Mouse (Mus musculus) ES-E14 (cell line): ENCODE measurements around the gene Pde3a. TPM values are rescaled to one million over a fixed set of nuclear protein-coding genes. Genes with fewer than 3 reads are reported as not detected.

Experiments
- DNase-seq: peaks from one replicate; pipeline ENCODE4 v3.0.0-alpha.2; 2013; ENCODE audit warnings: low read depth, low spot score
- H3K27ac ChIP-seq: 2 replicates; pipeline ENCODE4 v1.5.1; 2012; ENCODE audit warnings: low read depth, mild to moderate bottlenecking, low read length, moderate library complexity, mixed read lengths; ENCODE audit not compliant: poor library complexity, insufficient read depth, severe bottlenecking
- H3K36me3 ChIP-seq: 2 replicates; pipeline ENCODE4 v1.6.1; 2012; ENCODE audit warnings: mild to moderate bottlenecking, low read length, moderate library complexity, mixed read lengths; ENCODE audit not compliant: control insufficient read depth, poor library complexity, insufficient read depth, severe bottlenecking
- H3K4me1 ChIP-seq, 2 experiments: fragments of 150-350 bp in 1 of 2; sonication (generic) in 1 of 2; 2 replicates each; pipeline ENCODE4 v1.6.1; 2012; ENCODE audit warnings: low read length in 2 of 2, mild to moderate bottlenecking in 1 of 2, mixed read lengths in 1 of 2; ENCODE audit not compliant: control insufficient read depth in 2 of 2, insufficient read depth in 2 of 2, poor library complexity in 1 of 2
- H3K4me3 ChIP-seq, 2 experiments: fragments of 150-350 bp in 1 of 2; sonication (generic) in 1 of 2; 2 replicates each; pipeline ENCODE4 v1.5.1; 2012; ENCODE audit warnings: low read length in 2 of 2, low read depth in 1 of 2, mild to moderate bottlenecking in 1 of 2, mixed read lengths in 1 of 2; ENCODE audit not compliant: insufficient read depth in 1 of 2, poor library complexity in 1 of 2, severe bottlenecking in 1 of 2
- H3K9ac ChIP-seq: 2 replicates; pipeline ENCODE4 v1.6.1; 2012; ENCODE audit warnings: low read depth, mild to moderate bottlenecking, low read length, mixed read lengths; ENCODE audit not compliant: poor library complexity, insufficient read depth, severe bottlenecking
- H3K9me3 ChIP-seq: fragments of 150-350 bp; sonication (generic); 2 replicates; pipeline ENCODE4 v1.6.1; 2012; ENCODE audit warnings: low read depth, mild to moderate bottlenecking, low read length; ENCODE audit not compliant: control insufficient read depth, insufficient read depth
- CHD2 ChIP-seq: IDR thresholded peaks from 2 replicates; pipeline ENCODE4 v1.6.1; 2014; ENCODE audit warnings: mild to moderate bottlenecking, low read depth, low read length, inconsistent platforms
- HCFC1 ChIP-seq: IDR thresholded peaks from 2 replicates; pipeline ENCODE4 v1.6.1; 2012; ENCODE audit warnings: low read length, inconsistent platforms, borderline replicate concordance; ENCODE audit not compliant: insufficient read depth
- MAFK ChIP-seq: IDR thresholded peaks from 2 replicates; pipeline ENCODE4 v1.6.1; 2014; ENCODE audit warnings: mild to moderate bottlenecking, low read depth, low read length, inconsistent platforms; ENCODE audit not compliant: insufficient read depth
- ZC3H11A ChIP-seq: IDR thresholded peaks from 2 replicates; pipeline ENCODE4 v1.6.1; 2012; ENCODE audit warnings: low read depth, mild to moderate bottlenecking, inconsistent platforms, low read length, borderline replicate concordance
- ZNF384 ChIP-seq: IDR thresholded peaks from 2 replicates; pipeline ENCODE4 v1.6.1; 2012; ENCODE audit warnings: low read depth, low read length, inconsistent platforms
- in situ Hi-C, 2 experiments: fragments of 600-800 bp; cut with MboI; formaldehyde crosslinking; loops; one replicate each; pipeline ENCODE4 v1.15.1; 2025; ENCODE audit warnings: low sequenced_read_pairs in 2 of 2, inconsistent platforms in 1 of 2; ENCODE audit not compliant: unreplicated experiment in 2 of 2
- total RNA-seq: library from RNA; depleted of rRNA; stranded (reverse); fragments of 300-350 nt; gene quantifications from 2 replicates; pipeline ENCODE4 v1.2.3, GENCODE M21; 2012

Pde3a gene
- total RNA-seq, 1 experiment: 0.36 TPM

DNA sequence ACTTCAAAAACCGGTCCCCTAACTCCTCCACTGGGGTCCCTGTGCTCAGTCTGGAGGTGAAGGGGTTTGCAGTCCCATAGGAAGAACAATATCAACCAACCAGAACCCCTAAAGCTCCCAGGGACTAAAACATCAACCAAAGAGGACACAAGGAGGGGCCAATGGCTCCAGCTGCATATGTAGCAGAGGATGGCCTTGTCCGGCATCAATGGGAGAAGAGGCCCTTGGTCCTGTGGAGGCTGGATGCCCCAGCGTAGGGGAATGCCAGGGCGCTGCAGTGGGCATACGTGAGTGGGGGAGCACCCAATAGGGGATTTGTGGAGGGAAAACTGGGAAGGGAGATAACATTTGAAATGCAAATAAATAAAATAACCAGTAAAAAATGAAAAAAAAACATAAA lies 19.8 kb downstream of the Pde3a start:
- DNase-seq: no peak
- in situ Hi-C loops: no loop called here

DNA sequence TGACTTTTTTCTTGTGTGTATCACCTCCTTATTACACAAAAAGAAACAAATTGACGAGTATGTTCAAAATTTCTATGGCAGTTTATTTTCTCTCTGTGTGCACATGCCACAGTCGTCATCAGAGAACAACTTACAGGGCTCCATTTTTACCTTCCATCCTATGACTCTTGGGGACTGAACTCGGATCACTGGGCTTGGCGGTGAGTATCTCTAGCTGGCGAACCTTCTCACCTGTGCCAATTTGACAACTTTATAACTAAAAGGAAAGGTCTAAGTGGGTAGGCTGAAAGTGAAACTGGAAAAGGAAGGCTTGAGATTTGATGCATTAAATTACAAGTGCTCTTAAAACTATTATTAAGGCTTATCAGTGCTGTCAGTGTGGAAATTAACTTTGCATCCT lies 22.1 kb downstream of the Pde3a start:
- H3K9me3 ChIP-seq: no peaks in the 10 kb centered on the region
- TF ChIP-seq CHD2 (no peak), MAFK (no peak)
- DNase-seq: no peak
- H3K27ac ChIP-seq: no peak overlapping the region
- H3K9ac ChIP-seq: no peak overlapping the region
- no peaks in the 10 kb centered on the region for H3K36me3 ChIP-seq
- H3K4me1 ChIP-seq: no peaks in the 10 kb centered on the region
- no peak overlapping the region for H3K4me3 ChIP-seq
- in situ Hi-C loops: no loop called here

More for the DNA sequence above, 19.8 kb downstream of the Pde3a start:
- no peak for TF ChIP-seq MAFK
- TF ChIP-seq ZC3H11A: no peak
- TF ChIP-seq ZNF384: no peak
- TF ChIP-seq HCFC1: no peak
- Histone ChIP-seq H3K27ac (no peak overlapping the region), H3K9me3 (no peaks in the 10 kb centered on the region), H3K4me3 (no peak overlapping the region), H3K4me1 (no peaks in the 10 kb centered on the region), H3K36me3 (no peaks in the 10 kb centered on the region), H3K9ac (no peak overlapping the region)

DNA sequence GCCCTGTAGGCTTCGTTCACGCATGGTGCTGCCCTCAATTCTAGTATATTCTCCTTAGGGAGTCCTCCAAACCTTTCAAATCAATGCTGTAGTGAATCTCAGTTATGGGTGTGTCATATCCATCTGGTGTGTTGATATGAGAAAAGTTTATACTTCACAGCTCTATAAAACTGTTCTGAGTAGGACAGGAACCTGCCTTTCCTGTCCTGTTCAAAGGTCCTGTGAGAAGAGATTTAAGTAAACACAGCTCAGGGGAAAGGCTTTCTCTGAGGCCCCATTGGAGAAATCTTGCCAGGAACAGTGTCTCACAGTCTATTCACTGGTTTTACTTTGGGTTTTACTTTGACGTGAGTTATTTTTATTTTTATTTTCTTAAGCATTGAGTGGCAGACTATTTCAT lies 22.5 kb downstream of the Pde3a start:
- no peak overlapping the region for H3K4me3 ChIP-seq
- TF ChIP-seq ZC3H11A (no peak), CHD2 (no peak), MAFK (no peak), HCFC1 (no peak), ZNF384 (no peak)
- no peak overlapping the region for H3K27ac ChIP-seq
- DNase-seq: no peak
- no peaks in the 10 kb centered on the region for H3K36me3 ChIP-seq
- no peaks in the 10 kb centered on the region for H3K9me3 ChIP-seq
- H3K9ac ChIP-seq: no peak overlapping the region
- in situ Hi-C loops: no loop called here
- H3K4me1 ChIP-seq: no peaks in the 10 kb centered on the region

DNA sequence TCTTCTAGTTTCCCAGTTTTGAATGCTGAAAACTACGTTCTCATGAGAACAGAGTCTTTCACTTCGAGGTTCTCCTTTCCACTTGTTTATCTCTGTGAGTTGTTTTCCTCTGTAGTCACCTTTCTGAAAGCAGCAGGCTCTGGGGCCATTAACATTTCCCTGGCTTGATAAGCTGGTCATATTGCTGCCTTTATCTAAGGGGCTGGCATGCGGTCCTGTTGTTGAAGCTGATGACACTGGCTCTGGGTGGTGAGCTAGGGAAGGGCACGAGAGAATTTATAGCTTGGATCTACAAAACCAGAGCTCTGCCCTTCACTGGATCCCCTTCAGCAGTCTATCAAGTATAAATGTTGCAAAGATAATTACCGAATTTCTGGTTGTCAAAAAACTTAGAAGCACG lies 24.6 kb downstream of the Pde3a start:
- no peaks in the 10 kb centered on the region for H3K4me1 ChIP-seq
- DNase-seq: no peak
- H3K27ac ChIP-seq: no peak overlapping the region
- no peak overlapping the region for H3K4me3 ChIP-seq
- H3K9me3 ChIP-seq: no peaks in the 10 kb centered on the region
- no peak overlapping the region for H3K9ac ChIP-seq
- TF ChIP-seq ZNF384: no peak
- TF ChIP-seq MAFK: no peak
- no peak for TF ChIP-seq HCFC1
- TF ChIP-seq CHD2: no peak
- TF ChIP-seq ZC3H11A: no peak
- in situ Hi-C loops: no loop called here
- H3K36me3 ChIP-seq: no peaks in the 10 kb centered on the region

DNA sequence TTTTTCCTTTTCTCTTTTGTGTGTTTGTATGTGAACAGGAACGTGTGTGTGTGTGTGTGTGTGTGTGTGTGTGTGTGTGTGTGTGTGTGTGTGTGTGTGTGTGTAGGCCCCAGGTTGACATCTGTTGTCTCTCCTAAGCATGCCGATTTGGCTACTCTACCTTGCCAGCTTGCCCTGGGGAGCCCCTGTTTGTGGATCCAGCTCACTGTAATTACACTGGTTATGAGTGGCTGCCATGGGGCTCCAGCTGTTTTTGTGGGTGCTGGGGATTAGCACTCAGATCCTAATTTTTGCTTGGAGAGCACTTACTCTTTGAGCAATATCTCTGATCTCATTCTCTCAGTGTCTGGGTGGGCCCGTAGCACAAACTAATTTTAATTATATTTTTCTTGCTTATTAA lies 32.6 kb downstream of the Pde3a start:
- TF ChIP-seq ZNF384 (no peak), CHD2 (no peak), HCFC1 (no peak), MAFK (no peak), ZC3H11A (no peak)
- no peak overlapping the region for H3K9ac ChIP-seq
- H3K36me3 ChIP-seq: no peaks in the 10 kb centered on the region
- no peaks in the 10 kb centered on the region for H3K9me3 ChIP-seq
- no peak overlapping the region for H3K4me3 ChIP-seq
- H3K4me1 ChIP-seq: no peaks in the 10 kb centered on the region
- no peak overlapping the region for H3K27ac ChIP-seq
- in situ Hi-C loops: no loop called here
- no peak for DNase-seq
